Mouse (Mus musculus) midbrain, embryonic 13.5 days (tissue): ENCODE results near the gene Dexi. TPM values are rescaled to one million over a fixed set of nuclear protein-coding genes. Genes with fewer than 3 reads are reported as not detected.

Experiments
- ATAC-seq: fragments of 200-750 bp; cut with Nextera tagmentation; 2 replicates; pipeline ENCODE4 v1.8.0; 2017; ENCODE audit warnings: mild to moderate bottlenecking, moderate TSS enrichment, moderate library complexity
- H3K27ac ChIP-seq: fragments of 300-500 bp; sonication (generic); 2 replicates; pipeline ENCODE4 v1.5.1; 2015; ENCODE audit warnings: inconsistent platforms, mild to moderate bottlenecking, moderate library complexity
- H3K27me3 ChIP-seq: fragments of 300-500 bp; sonication (generic); 2 replicates; pipeline ENCODE4 v1.6.1; 2015; ENCODE audit warnings: mild to moderate bottlenecking, inconsistent platforms
- H3K36me3 ChIP-seq: fragments of 300-500 bp; sonication (generic); 2 replicates; pipeline ENCODE4 v1.6.1; 2015; ENCODE audit warnings: mild to moderate bottlenecking, inconsistent platforms
- H3K4me1 ChIP-seq: fragments of 300-500 bp; sonication (generic); replicated peaks from 2 replicates; pipeline ENCODE4 v1.6.1; 2015; ENCODE audit warnings: inconsistent platforms
- H3K4me2 ChIP-seq: fragments of 300-500 bp; sonication (generic); replicated peaks from 2 replicates; pipeline ENCODE4 v1.6.1; 2015; ENCODE audit warnings: moderate library complexity, mild to moderate bottlenecking, inconsistent platforms
- H3K4me3 ChIP-seq: fragments of 300-500 bp; sonication (generic); replicated peaks from 2 replicates; pipeline ENCODE4 v1.5.1; 2015; ENCODE audit warnings: mild to moderate bottlenecking, inconsistent platforms
- H3K9ac ChIP-seq: fragments of 300-500 bp; sonication (generic); replicated peaks from 2 replicates; pipeline ENCODE4 v1.6.1; 2015; ENCODE audit warnings: mild to moderate bottlenecking, inconsistent platforms
- H3K9me3 ChIP-seq: fragments of 300-500 bp; sonication (generic); 2 replicates; pipeline ENCODE4 v1.6.1; 2016; ENCODE audit warnings: mild to moderate bottlenecking, inconsistent platforms
- WGBS: fragments of 180-500 bp; shearing (Covaris S2); methylation state at CpG from one replicate; pipeline ENCODE4 v1.1.7; 2015; 5-methylcytosine and 5-hydroxymethylcytosine counted together
- polyA plus RNA-seq: library from polyadenylated mRNA; unstranded; fragments of >200 nt; fragmentation: Nextera tagmentation; extraction: Ambion mirVana; gene quantifications from 2 replicates; pipeline ENCODE4 v1.2.1, GENCODE M21; 2015

Gene Dexi
- polyA plus RNA-seq, 1 experiment from 2014 or later, result 18.2 TPM

GRCm38 (mm10) chr16:10536323-10536722, 6.5 kb downstream of the Dexi start:
- H3K27ac ChIP-seq, result no peak overlapping the region
- H3K9me3 ChIP-seq, result no peaks in the 10 kb centered on the region
- peaks cover 28% of the 10 kb centered on the region for H3K36me3 ChIP-seq
- H3K4me2 ChIP-seq, result no peak overlapping the region
- no peak overlapping the region for H3K9ac ChIP-seq
- 84% methylated on average over 5 of the region's 5 CpGs for WGBS
- no peak for ATAC-seq
- no peaks in the 10 kb centered on the region for H3K27me3 ChIP-seq
- peaks cover 32% of the 10 kb centered on the region for H3K4me1 ChIP-seq
- no peak overlapping the region for H3K4me3 ChIP-seq

GRCm38 (mm10) chr16:10534567-10534966, 8.3 kb downstream of the Dexi start:
- Histone ChIP-seq H3K4me3 (no peak overlapping the region), H3K4me2 (no peak overlapping the region), H3K9ac (no peak overlapping the region), H3K9me3 (no peaks in the 10 kb centered on the region), H3K4me1 (peaks cover 15% of the 10 kb centered on the region), H3K27me3 (no peaks in the 10 kb centered on the region), H3K27ac (no peak overlapping the region), H3K36me3 (peaks cover 40% of the 10 kb centered on the region)
- 79% methylated on average over 7 of the region's 7 CpGs for WGBS
- ATAC-seq, result no peak

GRCm38 (mm10) chr16:10533781-10534180, 9.1 kb downstream of the Dexi start:
- Histone ChIP-seq H3K9me3 (no peaks in the 10 kb centered on the region), H3K9ac (no peak overlapping the region), H3K27me3 (no peaks in the 10 kb centered on the region), H3K27ac (no peak overlapping the region), H3K4me1 (peaks cover 7% of the 10 kb centered on the region), H3K4me3 (no peak overlapping the region), H3K36me3 (peaks cover 40% of the 10 kb centered on the region), H3K4me2 (no peak overlapping the region)
- no peak for ATAC-seq
- 94% methylated on average over 4 of the region's 4 CpGs for WGBS

- Histone ChIP-seq H3K4me3 (no peak overlapping the region), H3K4me2 (no peak overlapping the region), H3K36me3 (peaks cover 24% of the 10 kb centered on the region), H3K4me1 (no peaks in the 10 kb centered on the region), H3K27ac (no peak overlapping the region), H3K9me3 (no peaks in the 10 kb centered on the region), H3K9ac (no peak overlapping the region), H3K27me3 (no peaks in the 10 kb centered on the region)
- WGBS, result 95% methylated on average over 4 of the region's 4 CpGs
- no peak for ATAC-seq
These were observed 12.7 kb downstream of the Dexi start for GRCm38 (mm10) chr16:10530179-10530578.

- no peak for ATAC-seq
- Histone ChIP-seq H3K27ac (no peak overlapping the region), H3K36me3 (peaks cover 24% of the 10 kb centered on the region), H3K27me3 (no peaks in the 10 kb centered on the region), H3K4me3 (no peak overlapping the region), H3K4me2 (no peak overlapping the region), H3K4me1 (no peaks in the 10 kb centered on the region), H3K9ac (no peak overlapping the region), H3K9me3 (no peaks in the 10 kb centered on the region)
- 91% methylated on average over 3 of the region's 3 CpGs for whole genome bisulfite sequencing
These were observed 14.5 kb downstream of the Dexi start for GRCm38 (mm10) chr16:10528382-10528781.

- WGBS, result 78% methylated on average over 6 of the region's 6 CpGs
- Histone ChIP-seq H3K4me1 (no peaks in the 10 kb centered on the region), H3K36me3 (peaks cover 21% of the 10 kb centered on the region), H3K9ac (no peak overlapping the region), H3K4me2 (no peak overlapping the region), H3K4me3 (no peak overlapping the region), H3K27ac (no peak overlapping the region), H3K27me3 (no peaks in the 10 kb centered on the region), H3K9me3 (no peaks in the 10 kb centered on the region)
- no peak for ATAC-seq
These were observed 15.7 kb downstream of the Dexi start for GRCm38 (mm10) chr16:10527046-10527644.

GRCm38 (mm10) chr16:10525610-10525980, 17.3 kb downstream of the Dexi start:
- WGBS, result 77% methylated on average over 2 of the region's 2 CpGs
- no peaks in the 10 kb centered on the region for H3K4me1 ChIP-seq
- no peak overlapping the region for H3K4me2 ChIP-seq
- no peak overlapping the region for H3K4me3 ChIP-seq
- no peak overlapping the region for H3K27ac ChIP-seq
- H3K9me3 ChIP-seq, result no peaks in the 10 kb centered on the region
- H3K9ac ChIP-seq, result no peak overlapping the region
- peaks cover 10% of the 10 kb centered on the region for H3K36me3 ChIP-seq
- no peak for ATAC-seq
- no peaks in the 10 kb centered on the region for H3K27me3 ChIP-seq

- WGBS, result 87% methylated on average over 4 of the region's 4 CpGs
- H3K9ac ChIP-seq, result no peak overlapping the region
- no peaks in the 10 kb centered on the region for H3K9me3 ChIP-seq
- H3K27me3 ChIP-seq, result no peaks in the 10 kb centered on the region
- no peak overlapping the region for H3K4me3 ChIP-seq
- no peak overlapping the region for H3K4me2 ChIP-seq
- no peaks in the 10 kb centered on the region for H3K4me1 ChIP-seq
- H3K36me3 ChIP-seq, result peaks cover 5% of the 10 kb centered on the region
- no peak for ATAC-seq
- H3K27ac ChIP-seq, result no peak overlapping the region
These were observed 17.8 kb downstream of the Dexi start for GRCm38 (mm10) chr16:10524866-10525609.

- no peaks in the 10 kb centered on the region for H3K36me3 ChIP-seq
- WGBS, result 92% methylated on average over 8 of the region's 8 CpGs
- no peak overlapping the region for H3K4me2 ChIP-seq
- no peaks in the 10 kb centered on the region for H3K27me3 ChIP-seq
- no peaks in the 10 kb centered on the region for H3K9me3 ChIP-seq
- no peak for ATAC-seq
- H3K4me3 ChIP-seq, result no peak overlapping the region
- no peak overlapping the region for H3K9ac ChIP-seq
- H3K27ac ChIP-seq, result no peak overlapping the region
- no peaks in the 10 kb centered on the region for H3K4me1 ChIP-seq
These were observed 19.2 kb downstream of the Dexi start for GRCm38 (mm10) chr16:10523650-10524049.

GRCm38 (mm10) chr16:10522811-10523210, 20.0 kb downstream of the Dexi start:
- WGBS, result 88% methylated on average over 1 of the region's 1 CpGs
- no peak for ATAC-seq

GRCm38 (mm10) chr16:10520908-10521614, 21.8 kb downstream of the Dexi start:
- Histone ChIP-seq H3K27me3 (no peaks in the 10 kb centered on the region), H3K27ac (no peak overlapping the region), H3K4me2 (no peak overlapping the region), H3K4me1 (no peaks in the 10 kb centered on the region), H3K4me3 (no peak overlapping the region), H3K9ac (no peak overlapping the region), H3K9me3 (no peaks in the 10 kb centered on the region), H3K36me3 (no peaks in the 10 kb centered on the region)
- WGBS, result 29% methylated on average over 2 of the region's 2 CpGs
- peak; percentile 87 for ATAC-seq

More at GRCm38 (mm10) chr16:10522811-10523210, 20.0 kb downstream of the Dexi start:
- Histone ChIP-seq H3K4me3 (no peak overlapping the region), H3K36me3 (no peaks in the 10 kb centered on the region), H3K9ac (no peak overlapping the region), H3K4me2 (no peak overlapping the region), H3K27ac (no peak overlapping the region), H3K4me1 (no peaks in the 10 kb centered on the region), H3K9me3 (no peaks in the 10 kb centered on the region), H3K27me3 (no peaks in the 10 kb centered on the region)

- Histone ChIP-seq H3K9ac (no peak overlapping the region), H3K9me3 (no peaks in the 10 kb centered on the region), H3K27me3 (no peaks in the 10 kb centered on the region), H3K27ac (no peak overlapping the region), H3K4me1 (no peaks in the 10 kb centered on the region), H3K36me3 (no peaks in the 10 kb centered on the region), H3K4me3 (no peak overlapping the region), H3K4me2 (no peak overlapping the region)
- 62% methylated on average over 5 of the region's 5 CpGs for WGBS
- no peak for ATAC-seq
These were observed 24.8 kb downstream of the Dexi start for GRCm38 (mm10) chr16:10518030-10518429.
